In genomic region chr3:90491350-90491749, GRCm38 (mm10) we compare ENCODE assay signal across 7 mouse cellular contexts. TPM values are rescaled to one million over a fixed set of nuclear protein-coding genes. Genes with fewer than 3 reads are reported as not detected.
DNase-seq lines count a peak whose midpoint lies in the region; ATAC-seq and TF ChIP-seq lines count a peak whose summit lies in the region.

No protein-coding gene starts in this region.

- no peaks in the 10 kb centered on the region for H3K9me3 ChIP-seq in hindbrain, embryonic 12.5 days (replicated peaks)
- H3K9me3 ChIP-seq in hindbrain, embryonic 16.5 days (ENCODE audit: control insufficient read depth, low read length): no peaks in the 10 kb centered on the region
- no peaks in the 10 kb centered on the region for H3K9me3 ChIP-seq in MEL (replicated peaks; ENCODE audit: insufficient read depth, low read length)

- H3K4me2 ChIP-seq in hindbrain, embryonic 12.5 days (replicated peaks): no peak overlapping the region
- H3K4me2 ChIP-seq in hindbrain, embryonic 16.5 days (ENCODE audit: low read length): no peak overlapping the region

- H3K27me3 ChIP-seq in hindbrain, embryonic 12.5 days: no peaks in the 10 kb centered on the region
- no peaks in the 10 kb centered on the region for H3K27me3 ChIP-seq in hindbrain, embryonic 16.5 days (replicated peaks; ENCODE audit: control insufficient read depth, insufficient read depth, low read length)
- H3K27me3 ChIP-seq in C2C12 (ENCODE audit: control insufficient read depth, insufficient read depth, insufficient read length) (no peaks in the 10 kb centered on the region), MEL (ENCODE audit: control insufficient read depth in 1 of 2, insufficient read depth in 2 of 2, low read length in 2 of 2) (no peaks in the 10 kb centered on the region)

- H3K4me1 ChIP-seq in hindbrain, embryonic 12.5 days: peaks cover 6% of the 10 kb centered on the region
- H3K4me1 ChIP-seq in hindbrain, embryonic 16.5 days (ENCODE audit: control insufficient read depth, insufficient read depth, low read depth, low read length): peaks cover 7% of the 10 kb centered on the region
- H3K4me1 ChIP-seq in MEL (ENCODE audit: control insufficient read depth in 1 of 2, insufficient read depth in 2 of 2, low read length in 2 of 2): peaks cover 3 to 11% of the 10 kb centered on the region in 2 experiments; a peak in 2 of 4 replicates

- TF ChIP-seq EP300 in MEL (IDR thresholded peaks at IDR 0.05; ENCODE audit: low read depth in 1 of 2, low read length in 2 of 2): no peak

- TF ChIP-seq CTCF in C2C12 (IDR thresholded peaks at IDR 0.05; ENCODE audit: control insufficient read depth, insufficient read depth, insufficient read length) (no peak), MEL (IDR thresholded peaks at IDR 0.05 in 2 of 3, conservative IDR thresholded peaks at IDR 0.05 in 1 of 3; ENCODE audit: control insufficient read depth in 1 of 3, insufficient read depth in 1 of 3, low read depth in 2 of 3, low read length in 3 of 3, poor library complexity in 1 of 3, severe bottlenecking in 1 of 3) (peak in 2 of 3 experiments; percentile 53 to 79)

- peak; percentile 89 for DNase-seq in MEL (ENCODE audit: low read depth, low spot score)
- DNase-seq in kidney, postnatal 10 days: peak; percentile 55
- no peak for DNase-seq in adrenal gland, postnatal 4 days (ENCODE audit: low spot score in 2 of 2)

- no peak for TF ChIP-seq POLR2A in MEL (IDR thresholded peaks at IDR 0.05; ENCODE audit: control insufficient read depth in 1 of 2, insufficient read depth in 1 of 2, low read depth in 1 of 2, low read length in 2 of 2, poor library complexity in 1 of 2)

- WGBS in hindbrain, embryonic 12.5 days: 40% methylated on average over 2 of the region's 2 CpGs
- 30% methylated on average over 2 of the region's 2 CpGs for WGBS in hindbrain, embryonic 16.5 days

- peaks cover 5% of the 10 kb centered on the region for H3K79me3 ChIP-seq in C2C12 (ENCODE audit: low read depth)

- no peak overlapping the region for H3K9ac ChIP-seq in hindbrain, embryonic 12.5 days
- no peak overlapping the region for H3K9ac ChIP-seq in hindbrain, embryonic 16.5 days (ENCODE audit: low read depth, low read length)
- peak overlapping the region; percentile 42 for H3K9ac ChIP-seq in MEL (ENCODE audit: control insufficient read depth, low read depth, low read length, poor library complexity, severe bottlenecking)

- ATAC-seq in hindbrain, embryonic 12.5 days (ENCODE audit: low FRiP score): peak; percentile 29
- no peak for ATAC-seq in hindbrain, embryonic 16.5 days
- peak; percentile 21; the same call in 1 of the 2 replicates for ATAC-seq in megakaryocyte progenitor cell, adult 5-6 weeks (replicated peaks; ENCODE audit: poor library complexity)

- no peak overlapping the region for H3K4me3 ChIP-seq in hindbrain, embryonic 12.5 days
- no peak overlapping the region for H3K4me3 ChIP-seq in hindbrain, embryonic 16.5 days (ENCODE audit: low read length)
- no peak overlapping the region for H3K4me3 ChIP-seq in C2C12 (ENCODE audit: insufficient read depth, poor library complexity, severe bottlenecking)
- peak overlapping the region; percentile 3 to 70; a peak in 2 of 4 replicates for H3K4me3 ChIP-seq in MEL (ENCODE audit: control insufficient read depth in 1 of 2, insufficient read depth in 1 of 2, low read depth in 2 of 2, low read length in 2 of 2)

- peak; percentile 30 for TF ChIP-seq RAD21 in MEL (IDR thresholded peaks at IDR 0.05; ENCODE audit: low read depth, low read length)

- H3K79me2 ChIP-seq in C2C12 (ENCODE audit: control insufficient read depth, insufficient read depth) (peaks cover 5% of the 10 kb centered on the region), MEL (ENCODE audit: control insufficient read depth, insufficient read depth, low read length, poor library complexity) (peaks cover 4% of the 10 kb centered on the region)

- H3ac ChIP-seq in C2C12 (ENCODE audit: control insufficient read depth, insufficient read length, low read depth): no peak overlapping the region

- H3K27ac ChIP-seq in hindbrain, embryonic 12.5 days: no peak overlapping the region
- no peak overlapping the region for H3K27ac ChIP-seq in hindbrain, embryonic 16.5 days (ENCODE audit: low read depth, low read length)
- H3K27ac ChIP-seq in MEL (ENCODE audit: control insufficient read depth, low read depth, low read length): peak overlapping the region; percentile 32

- peaks cover 43% of the 10 kb centered on the region for H3K36me3 ChIP-seq in hindbrain, embryonic 12.5 days
- peaks cover 16% of the 10 kb centered on the region for H3K36me3 ChIP-seq in hindbrain, embryonic 16.5 days (ENCODE audit: control insufficient read depth, insufficient read depth, low read length)
- H3K36me3 ChIP-seq in C2C12 (ENCODE audit: control insufficient read depth, insufficient read depth) (peaks cover 53% of the 10 kb centered on the region), MEL (ENCODE audit: control insufficient read depth in 1 of 2, insufficient read depth in 2 of 2, low read length in 2 of 2) (peaks cover 7 to 11% of the 10 kb centered on the region in 2 experiments)

TF ChIP-seq in C2C12, 6 proteins besides CTCF, POLR2A, EP300 and RAD21:
- TF ChIP-seq MAX (IDR thresholded peaks at IDR 0.05) (peak; percentile 70), MYOD1 (IDR thresholded peaks at IDR 0.05; ENCODE audit: control insufficient read depth, insufficient read length, low read depth) (no peak)

TF ChIP-seq in MEL, 35 proteins besides CTCF, POLR2A, EP300 and RAD21 (continues in another document):
- TF ChIP-seq SMC3 (IDR thresholded peaks at IDR 0.05; ENCODE audit: low read depth, low read length) (peak; percentile 69), CHD1 (IDR thresholded peaks at IDR 0.05; ENCODE audit: low read depth, low read length) (no peak), MAFK (IDR thresholded peaks at IDR 0.05; ENCODE audit: borderline replicate concordance, low read depth, low read length) (no peak), HCFC1 (IDR thresholded peaks at IDR 0.05; ENCODE audit: low read depth, low read length) (no peak), TBP (IDR thresholded peaks at IDR 0.05; ENCODE audit: low read depth, low read length) (peak; percentile 7; the same call in 1 of the 2 replicates), ZMIZ1 (IDR thresholded peaks at IDR 0.05; ENCODE audit: low read depth, low read length) (no peak), MAX (IDR thresholded peaks at IDR 0.05; ENCODE audit: low read length) (peak; percentile 76)

RNA-seq across cellular contexts. Expression of gene Snapin, which starts 0.5 kb away (rescaled TPM):
- polyA plus RNA-seq in hindbrain, embryonic 12.5 days (2016; fragmentation: Nextera tagmentation; extraction: Ambion mirVana): 80.6 and 89.5 TPM in 2 replicates
- 96.8 and 98.1 TPM in 2 replicates for polyA plus RNA-seq in hindbrain, embryonic 16.5 days (2015; fragmentation: Nextera tagmentation; extraction: Ambion mirVana)
- polyA plus RNA-seq in C2C12 (2012; fragmentation: generic; extraction: Trizol) (18.8 TPM), MEL (2012; ENCODE audit: insufficient read depth in 1 of 2, insufficient read length in 2 of 2, low read depth in 1 of 2, low replicate concordance in 2 of 2, missing spikeins in 1 of 2) (10 to 100 TPM in 1 of 2 experiments, not detected in 1; 46.8 TPM)
- total RNA-seq in MEL (2012; rRNA removed): 24.5 and 25.2 TPM in 2 replicates
- 41.2 and 42.1 TPM in 2 replicates for total RNA-seq in megakaryocyte progenitor cell, adult 5-6 weeks (2015)
- 32.3 and 45.0 TPM in 2 replicates for total RNA-seq in megakaryocyte progenitor cell, adult 5-6 weeks (2017)
- 10 to 100 TPM; 70.9 to 72.3 TPM for total RNA-seq in adrenal gland, postnatal 4 days (2021)

RNA-seq across cellular contexts. Expression of gene Ilf2, which starts 15.4 kb away (rescaled TPM):
- 292 and 310 TPM in 2 replicates for polyA plus RNA-seq in hindbrain, embryonic 12.5 days (2016; fragmentation: Nextera tagmentation; extraction: Ambion mirVana)
- 224 and 229 TPM in 2 replicates for polyA plus RNA-seq in hindbrain, embryonic 16.5 days (2015; fragmentation: Nextera tagmentation; extraction: Ambion mirVana)
- polyA plus RNA-seq in C2C12 (2012; fragmentation: generic; extraction: Trizol) (93.9 TPM), MEL (2012; ENCODE audit: insufficient read depth in 1 of 2, insufficient read length in 2 of 2, low read depth in 1 of 2, low replicate concordance in 2 of 2, missing spikeins in 1 of 2) (100 to 1,000 TPM; 107 to 223 TPM)
- 162 and 175 TPM in 2 replicates for total RNA-seq in MEL (2012; rRNA removed)
- total RNA-seq in megakaryocyte progenitor cell, adult 5-6 weeks (2015): 120 and 136 TPM in 2 replicates
- total RNA-seq in megakaryocyte progenitor cell, adult 5-6 weeks (2017): 204 and 227 TPM in 2 replicates
- total RNA-seq in adrenal gland, postnatal 4 days (2021): 10 to 100 TPM; 81.8 to 92.6 TPM

RNA-seq across cellular contexts. Expression of gene Chtop, which starts 17.9 kb away (rescaled TPM):
- polyA plus RNA-seq in hindbrain, embryonic 12.5 days (2016; fragmentation: Nextera tagmentation; extraction: Ambion mirVana): 203 and 218 TPM in 2 replicates
- polyA plus RNA-seq in hindbrain, embryonic 16.5 days (2015; fragmentation: Nextera tagmentation; extraction: Ambion mirVana): 161 and 164 TPM in 2 replicates
- polyA plus RNA-seq in C2C12 (2012; fragmentation: generic; extraction: Trizol) (103 TPM), MEL (2012; ENCODE audit: insufficient read depth in 1 of 2, insufficient read length in 2 of 2, low read depth in 1 of 2, low replicate concordance in 2 of 2, missing spikeins in 1 of 2) (100 to 1,000 TPM in 1 of 2 experiments, not detected in 1; 320 TPM)
- total RNA-seq in MEL (2012; rRNA removed): 201 and 202 TPM in 2 replicates
- total RNA-seq in megakaryocyte progenitor cell, adult 5-6 weeks (2015): 112 and 119 TPM in 2 replicates
- 96.0 and 114 TPM in 2 replicates for total RNA-seq in megakaryocyte progenitor cell, adult 5-6 weeks (2017)
- total RNA-seq in adrenal gland, postnatal 4 days (2021): 100 to 1,000 TPM; 137 to 138 TPM

RNA-seq across cellular contexts. Expression of gene S100a1, which starts 22.8 kb away (rescaled TPM):
- polyA plus RNA-seq in hindbrain, embryonic 12.5 days (2016; fragmentation: Nextera tagmentation; extraction: Ambion mirVana): 5.8 and 13.4 TPM in 2 replicates
- polyA plus RNA-seq in hindbrain, embryonic 16.5 days (2015; fragmentation: Nextera tagmentation; extraction: Ambion mirVana): 26.1 and 40.5 TPM in 2 replicates
- polyA plus RNA-seq in C2C12 (2012; fragmentation: generic; extraction: Trizol): 96.0 TPM
- 8.7 and 14.4 TPM in 2 replicates for total RNA-seq in MEL (2012; rRNA removed)
- 10 to 100 TPM in 1 of 2 experiments, not detected in 1; 22.2 TPM for polyA plus RNA-seq in MEL (2012; ENCODE audit: insufficient read depth in 1 of 2, insufficient read length in 2 of 2, low read depth in 1 of 2, low replicate concordance in 2 of 2, missing spikeins in 1 of 2)
- total RNA-seq in megakaryocyte progenitor cell, adult 5-6 weeks (2015): 123 and 145 TPM in 2 replicates
- total RNA-seq in megakaryocyte progenitor cell, adult 5-6 weeks (2017): 121 and 131 TPM in 2 replicates
- 10 to 100 TPM; 67.1 TPM for total RNA-seq in adrenal gland, postnatal 4 days (2021)

RNA-seq across cellular contexts. Expression of gene S100a13, which starts 22.9 kb away (rescaled TPM):
- polyA plus RNA-seq in hindbrain, embryonic 12.5 days (2016; fragmentation: Nextera tagmentation; extraction: Ambion mirVana): 15.3 and 16.4 TPM in 2 replicates
- 13.6 and 17.2 TPM in 2 replicates for polyA plus RNA-seq in hindbrain, embryonic 16.5 days (2015; fragmentation: Nextera tagmentation; extraction: Ambion mirVana)
- polyA plus RNA-seq in C2C12 (2012; fragmentation: generic; extraction: Trizol) (96.7 TPM), MEL (2012; ENCODE audit: insufficient read depth in 1 of 2, insufficient read length in 2 of 2, low read depth in 1 of 2, low replicate concordance in 2 of 2, missing spikeins in 1 of 2) (10 to 100 TPM in 1 of 2 experiments, not detected in 1; 22.0 TPM)
- 26.1 and 29.9 TPM in 2 replicates for total RNA-seq in MEL (2012; rRNA removed)
- 49.3 and 59.5 TPM in 2 replicates for total RNA-seq in megakaryocyte progenitor cell, adult 5-6 weeks (2015)
- total RNA-seq in megakaryocyte progenitor cell, adult 5-6 weeks (2017): 84.2 and 96.0 TPM in 2 replicates
- total RNA-seq in adrenal gland, postnatal 4 days (2021): 10 to 100 TPM; 23.9 to 24.7 TPM

Comparison
In these comparisons a context has a peak if more than half of its experiments do, and no peak if none do; other contexts are left out.
1. H3K4me3 ChIP-seq: peak in MEL (2 of 2); none in hindbrain, embryonic 12.5 days (single experiment), hindbrain, embryonic 16.5 days (single experiment) and C2C12 (single experiment).
2. DNase-seq: peak in MEL (single experiment) and kidney, postnatal 10 days (single experiment); none in adrenal gland, postnatal 4 days (0 of 2).